Mouse (Mus musculus): Measurements from ENCODE around the gene Exoc2.
A peak's percentile ranks its signal among the peaks of the same experiment; 100 is the strongest.

Gene Exoc2

GRCm38 (mm10) chr13:30972102-30972501, 1.8 kb downstream of the Exoc2 start:
- no peak for DNase-seq (ENCODE audit: low read depth, low spot score)

DNA sequence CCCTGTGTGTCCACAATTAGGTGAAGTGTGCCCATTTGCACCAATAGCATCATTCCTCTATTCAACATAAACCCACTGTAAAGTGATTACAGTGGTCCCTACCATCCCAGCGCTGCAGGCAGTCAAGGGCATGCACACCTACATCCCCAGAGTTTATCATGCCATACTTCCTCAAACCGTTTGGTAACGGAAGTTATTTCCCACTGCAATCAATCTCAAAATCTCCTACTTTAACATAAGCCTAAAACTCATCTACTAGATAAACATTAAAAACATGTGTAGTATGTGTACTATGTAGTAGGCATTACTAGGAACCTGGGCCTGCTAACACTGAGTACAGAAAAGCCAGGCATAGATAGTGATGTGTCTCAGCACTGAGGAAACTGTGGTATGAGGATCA, 2.8 kb downstream of the Exoc2 start:
- no peak for DNase-seq (ENCODE audit: low read depth, low spot score)

- DNase-seq (ENCODE audit: low read depth, low spot score) = no peak
Measured at GRCm38 (mm10) chr13:30968311-30968710, 5.6 kb downstream of the Exoc2 start.

DNA sequence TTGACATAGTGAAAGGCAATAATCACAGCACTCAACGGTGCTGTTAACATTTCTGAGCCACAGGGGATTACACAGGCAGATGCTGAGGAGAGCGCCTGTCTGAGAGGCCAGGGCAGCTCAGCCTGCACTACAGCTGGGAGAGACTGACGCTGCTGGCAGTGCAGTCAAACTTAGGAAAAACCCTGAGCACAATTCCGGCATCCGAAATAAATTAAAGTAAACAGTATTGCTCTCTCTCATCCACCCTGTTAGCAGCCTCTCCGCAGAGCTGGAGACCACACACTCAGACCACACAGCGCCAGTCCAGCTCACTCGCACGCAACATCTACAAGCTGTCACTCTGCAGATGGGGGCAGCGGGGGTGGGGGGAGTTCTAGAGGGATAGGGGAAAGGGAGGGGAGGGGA, 7.4 kb downstream of the Exoc2 start:
- DNase-seq (ENCODE audit: low read depth, low spot score) = peak; percentile 9

GRCm38 (mm10) chr13:30961932-30962331, 12.0 kb downstream of the Exoc2 start:
- DNase-seq (ENCODE audit: low read depth, low spot score) = no peak

DNA sequence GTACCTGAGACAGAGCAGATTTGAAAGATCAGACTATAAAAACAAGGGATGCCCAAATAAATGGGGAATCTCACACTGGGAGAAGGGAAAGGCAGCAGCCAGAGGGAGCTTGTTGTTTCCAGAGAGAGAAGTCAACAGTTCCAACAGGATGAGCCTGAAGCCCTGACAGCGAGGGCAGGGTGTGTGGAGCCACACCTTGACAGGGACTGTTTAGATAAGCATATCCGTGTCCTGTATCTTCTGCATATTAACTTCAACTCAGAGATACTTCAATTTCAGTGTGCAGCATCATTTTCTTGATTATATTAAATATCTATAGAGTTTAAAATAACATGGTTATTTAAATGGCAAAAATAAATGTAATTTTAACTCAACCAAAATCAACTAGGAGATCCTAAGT, 13.2 kb downstream of the Exoc2 start:
- no peak for DNase-seq (ENCODE audit: low read depth, low spot score)

DNA sequence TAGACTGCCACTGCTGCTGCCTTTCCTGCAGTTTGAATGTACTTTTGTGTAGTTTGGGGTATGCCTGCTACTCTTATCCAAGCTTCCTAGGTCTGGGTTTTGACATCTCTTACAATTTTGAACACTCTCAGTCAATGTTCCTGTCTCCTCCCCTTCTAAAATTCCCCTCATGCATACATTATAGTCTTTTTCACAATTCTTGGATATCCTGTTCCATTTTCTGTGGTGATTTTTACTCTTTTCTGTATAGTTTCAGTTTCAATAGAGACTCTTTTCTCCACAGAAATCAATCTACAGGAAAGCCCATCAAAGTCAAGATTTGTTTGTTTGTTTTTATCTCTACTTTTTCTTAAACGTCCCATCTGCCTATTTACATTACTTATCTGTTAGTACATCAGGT, 20.3 kb downstream of the Exoc2 start:
- no peak for DNase-seq (ENCODE audit: low read depth, low spot score)

GRCm38 (mm10) chr13:30952044-30952443, 21.8 kb downstream of the Exoc2 start:
- DNase-seq (ENCODE audit: low read depth, low spot score) = no peak

DNA sequence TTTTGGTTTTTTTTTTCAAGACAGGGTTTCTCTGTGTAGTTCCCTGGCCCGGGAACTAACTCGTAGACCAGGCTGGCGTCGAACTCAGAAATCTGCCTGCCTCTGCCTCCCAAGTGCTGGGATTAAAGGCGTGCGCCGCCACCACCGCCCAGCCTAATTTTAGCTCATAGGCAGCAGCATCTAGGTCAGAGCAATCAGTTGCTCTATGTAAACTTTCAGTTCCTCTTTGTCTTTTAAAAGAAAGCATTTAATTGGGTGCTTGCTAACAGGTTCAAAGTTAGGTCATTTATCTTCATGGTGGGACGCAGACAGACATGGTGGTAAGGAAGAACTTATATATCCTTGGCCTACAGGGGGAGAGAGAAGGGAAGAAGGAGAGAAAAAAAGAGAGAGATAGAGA, 24.7 kb downstream of the Exoc2 start:
- peak; percentile 9 for DNase-seq (ENCODE audit: low read depth, low spot score)

DNA sequence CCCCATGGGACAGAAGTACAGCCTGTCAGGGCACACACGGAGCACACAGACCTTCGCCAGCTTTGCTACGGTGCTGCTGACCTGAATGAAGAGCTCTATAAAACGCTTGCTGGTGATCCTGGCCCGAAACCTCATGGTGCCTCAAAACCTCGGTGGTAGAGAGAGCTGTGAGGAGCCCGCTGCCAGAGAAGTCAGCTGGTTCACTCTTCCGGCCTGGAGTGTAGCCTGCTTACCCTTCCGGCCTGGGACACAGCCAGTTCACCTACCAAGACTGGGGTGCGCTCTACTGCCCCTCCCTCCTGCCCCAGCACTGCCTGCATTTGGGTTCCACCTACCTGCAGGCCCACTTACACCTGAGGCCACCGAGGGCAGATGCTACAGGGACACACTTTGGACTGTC, 26.4 kb downstream of the Exoc2 start, which contains the start of gene Hus1b:
Gene Hus1b, minus strand, starts transcription at position 220 of the 400 bp plus-strand sequence.
- DNase-seq (ENCODE audit: low read depth, low spot score) = peak; percentile 7

GRCm38 (mm10) chr13:30947129-30947528, 26.8 kb downstream of the Exoc2 start:
- no peak for DNase-seq (ENCODE audit: low read depth, low spot score)

DNA sequence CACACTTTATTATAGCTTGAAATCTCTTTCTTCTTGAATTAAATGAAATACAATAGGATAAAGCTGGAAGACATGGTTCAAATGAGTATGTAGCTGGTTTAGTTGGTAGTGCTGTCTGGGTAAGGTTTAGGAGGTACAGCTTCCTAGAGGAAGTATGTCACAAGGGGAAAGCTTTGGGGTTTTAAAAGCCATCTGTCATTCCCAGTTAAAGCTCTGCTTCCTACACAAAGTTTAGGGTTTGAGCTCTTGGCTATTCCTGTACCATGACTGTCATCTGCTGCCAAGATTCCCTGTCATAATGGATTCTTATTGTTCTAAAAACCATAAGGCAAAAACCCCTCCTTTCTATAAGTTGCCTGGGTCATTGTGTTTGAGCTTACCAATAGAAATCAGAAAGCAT, 28.1 kb downstream of the Exoc2 start:
- DNase-seq (ENCODE audit: low read depth, low spot score) = no peak

DNA sequence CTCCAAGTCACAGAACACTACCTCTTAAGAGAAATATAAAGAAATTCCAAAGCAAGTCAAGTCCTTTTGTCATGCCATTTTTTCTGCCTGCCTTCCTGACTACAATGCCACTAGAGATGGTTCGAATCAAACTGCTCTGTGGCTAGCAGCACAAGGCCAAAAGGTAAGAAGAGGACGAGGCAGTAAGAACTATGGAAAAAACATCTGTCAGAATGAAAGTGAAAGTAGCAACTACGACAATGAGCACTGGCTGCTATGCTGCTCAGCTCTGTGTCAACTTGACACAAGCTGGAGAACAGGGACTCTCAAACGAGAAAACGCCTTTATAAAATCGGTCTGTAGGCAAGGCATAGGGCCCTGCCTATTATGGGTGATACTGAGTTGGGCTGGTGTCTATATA, 40.9 kb downstream of the Exoc2 start:
- DNase-seq (ENCODE audit: low read depth, low spot score) = no peak

DNA sequence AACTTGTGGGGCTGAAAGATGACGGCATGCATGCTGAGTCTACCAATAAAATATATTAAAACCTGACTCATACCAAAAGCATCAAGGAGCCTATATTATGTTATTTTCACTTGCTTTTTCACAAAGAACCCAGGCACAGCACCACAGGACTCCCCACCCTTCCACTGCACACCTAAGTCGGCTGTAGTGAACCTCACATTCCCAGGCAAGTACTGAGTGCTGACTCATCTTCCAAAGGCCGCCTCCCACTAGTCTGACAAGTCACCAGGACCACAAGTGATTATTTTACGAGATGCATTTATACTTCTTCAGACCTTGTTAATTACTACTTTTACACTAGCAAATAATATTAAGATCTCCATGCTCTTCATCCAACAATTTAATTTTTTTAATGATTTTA, 42.3 kb downstream of the Exoc2 start:
- no peak for DNase-seq (ENCODE audit: low read depth, low spot score)

DNA sequence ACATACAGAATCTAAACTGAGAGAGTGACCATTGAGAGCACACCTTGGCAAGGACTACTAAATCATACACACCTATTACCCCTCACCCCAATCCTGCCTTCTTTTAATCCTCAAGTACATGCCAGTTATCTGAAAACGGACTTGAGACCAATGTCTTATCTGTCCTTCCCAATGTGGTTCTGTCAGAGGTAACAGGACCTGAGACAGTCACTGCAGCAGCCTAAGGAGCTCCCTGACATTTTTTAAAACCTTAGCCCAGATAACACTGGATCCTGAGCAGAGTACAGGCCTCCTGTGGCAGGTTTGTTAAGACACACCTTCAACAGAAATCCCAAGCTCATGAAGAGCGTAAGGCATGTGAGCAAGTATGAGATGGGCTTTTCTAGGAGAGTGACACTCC, 44.8 kb downstream of the Exoc2 start:
- DNase-seq (ENCODE audit: low read depth, low spot score) = no peak

- no peak for DNase-seq (ENCODE audit: low read depth, low spot score)
Measured at GRCm38 (mm10) chr13:30924269-30924668, 49.6 kb downstream of the Exoc2 start.

- no peak for DNase-seq (ENCODE audit: low read depth, low spot score)
Measured at GRCm38 (mm10) chr13:30921914-30922313, 52.0 kb downstream of the Exoc2 start.

DNA sequence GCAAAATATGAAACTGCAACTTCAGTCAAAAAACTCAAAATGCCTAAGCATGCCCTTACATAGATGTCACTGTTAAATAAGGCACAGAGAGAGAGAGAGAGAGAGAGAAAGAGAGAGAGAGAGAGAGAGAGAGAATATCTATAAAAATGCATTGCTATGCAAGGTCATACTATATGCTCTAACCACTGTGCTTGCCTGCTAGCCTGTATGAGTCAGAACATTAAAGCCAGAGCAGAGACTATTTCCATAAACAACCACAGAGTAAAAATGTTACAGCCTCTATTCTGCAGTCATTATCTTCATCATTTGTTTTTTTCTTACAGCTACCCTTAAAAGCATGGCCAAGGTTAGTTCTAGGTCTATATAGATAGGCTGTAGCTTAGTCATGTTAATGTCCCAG, 60.1 kb downstream of the Exoc2 start:
- DNase-seq (ENCODE audit: low read depth, low spot score) = no peak

DNA sequence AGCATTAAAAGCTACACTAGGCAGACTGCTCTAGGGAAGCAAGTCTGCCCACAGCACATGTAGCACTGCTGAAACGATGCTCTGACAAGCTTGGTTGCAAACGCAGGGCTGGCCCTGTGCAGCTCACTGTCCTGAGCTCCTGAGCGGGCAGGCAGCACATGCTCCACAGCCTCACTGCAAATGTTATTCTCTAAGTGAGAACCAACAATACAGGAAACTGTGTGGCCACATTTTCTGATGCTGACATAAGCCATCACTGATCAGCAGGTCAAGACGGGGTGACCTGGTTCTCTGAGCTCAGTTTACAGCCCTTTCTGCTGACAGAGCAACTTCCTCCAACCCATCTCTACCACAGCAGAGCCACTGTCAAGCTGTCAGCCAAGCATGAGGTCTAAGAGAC, 60.9 kb downstream of the Exoc2 start:
- no peak for DNase-seq (ENCODE audit: low read depth, low spot score)

DNA sequence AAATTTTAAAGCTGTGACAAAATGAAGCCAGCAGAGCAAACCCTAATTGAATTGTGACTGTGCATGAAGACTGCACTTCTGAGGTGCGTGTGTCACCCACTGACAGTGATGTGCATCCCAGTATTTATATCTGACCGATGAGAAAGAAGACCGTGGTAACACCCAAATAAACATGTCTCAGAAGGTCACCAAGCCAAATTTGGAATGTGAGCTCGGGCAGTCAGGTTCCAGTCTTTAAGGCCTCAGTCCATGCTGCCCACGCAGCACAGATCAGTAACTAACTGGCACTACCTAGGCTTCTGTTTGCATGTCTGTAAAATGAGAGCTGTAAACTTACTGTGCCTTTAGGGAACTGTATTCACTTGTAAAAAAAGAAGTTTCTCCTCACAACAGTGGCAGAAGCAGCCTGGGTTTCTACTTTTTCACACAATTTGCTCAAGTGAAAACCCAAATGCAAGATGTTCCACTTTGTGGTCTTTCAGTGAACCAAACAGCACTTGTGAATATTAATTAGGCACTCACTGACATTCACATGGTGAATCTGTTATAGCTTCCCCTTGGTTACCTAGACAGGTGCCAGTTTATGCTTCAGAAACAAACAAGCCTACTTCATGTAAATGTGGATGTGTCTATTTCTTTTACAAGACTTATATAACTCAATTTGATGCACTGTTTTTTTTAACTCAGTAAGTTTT, 61.8 kb downstream of the Exoc2 start:
- DNase-seq (ENCODE audit: low read depth, low spot score) = no peak

GRCm38 (mm10) chr13:30910889-30911288, 63.0 kb downstream of the Exoc2 start:
- DNase-seq (ENCODE audit: low read depth, low spot score) = no peak

DNA sequence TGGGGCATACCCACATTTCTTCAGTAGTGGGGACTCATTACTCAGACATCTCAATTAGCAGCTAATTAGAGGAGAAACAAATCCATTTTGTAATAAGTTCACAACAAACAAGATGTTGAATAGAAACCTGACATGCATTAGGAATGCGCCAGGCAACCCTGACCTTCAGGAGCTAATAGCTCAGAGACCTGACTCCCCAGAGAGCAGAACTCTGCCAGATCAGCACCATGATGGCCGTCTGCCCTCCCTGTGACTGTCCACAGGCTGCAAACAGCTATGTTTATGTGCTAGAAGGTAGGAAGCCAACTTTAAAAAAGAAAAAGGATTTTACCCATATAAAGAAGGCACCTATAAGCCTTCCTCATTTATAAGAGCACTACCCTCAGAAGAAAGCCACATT, 71.6 kb downstream of the Exoc2 start:
- DNase-seq (ENCODE audit: low read depth, low spot score) = no peak

- DNase-seq (ENCODE audit: low read depth, low spot score) = no peak
Measured at GRCm38 (mm10) chr13:30901387-30902041, 72.4 kb downstream of the Exoc2 start.

Data from ES-CJ7 (cell line).